Mouse (Mus musculus) induced T-regulatory cell, adult 2 months (primary cell): ENCODE measurements at regions not wholly inside any gene's neighbourhood (a gene's known extent, or its start where the extent isn't known, plus 50 kb on each side); places are given as distances from the start of the nearest gene placed in this dataset.

Source experiments
- DNase-seq: peaks from one replicate; pipeline ENCODE4 v3.0.0-alpha.2; 2012; ENCODE audit warnings: low read depth

GRCm38 (mm10) chr3:130978986-130979642 lies 131.2 kb upstream of the Lef1 start:
- peak; percentile 71 for DNase-seq

DNA sequence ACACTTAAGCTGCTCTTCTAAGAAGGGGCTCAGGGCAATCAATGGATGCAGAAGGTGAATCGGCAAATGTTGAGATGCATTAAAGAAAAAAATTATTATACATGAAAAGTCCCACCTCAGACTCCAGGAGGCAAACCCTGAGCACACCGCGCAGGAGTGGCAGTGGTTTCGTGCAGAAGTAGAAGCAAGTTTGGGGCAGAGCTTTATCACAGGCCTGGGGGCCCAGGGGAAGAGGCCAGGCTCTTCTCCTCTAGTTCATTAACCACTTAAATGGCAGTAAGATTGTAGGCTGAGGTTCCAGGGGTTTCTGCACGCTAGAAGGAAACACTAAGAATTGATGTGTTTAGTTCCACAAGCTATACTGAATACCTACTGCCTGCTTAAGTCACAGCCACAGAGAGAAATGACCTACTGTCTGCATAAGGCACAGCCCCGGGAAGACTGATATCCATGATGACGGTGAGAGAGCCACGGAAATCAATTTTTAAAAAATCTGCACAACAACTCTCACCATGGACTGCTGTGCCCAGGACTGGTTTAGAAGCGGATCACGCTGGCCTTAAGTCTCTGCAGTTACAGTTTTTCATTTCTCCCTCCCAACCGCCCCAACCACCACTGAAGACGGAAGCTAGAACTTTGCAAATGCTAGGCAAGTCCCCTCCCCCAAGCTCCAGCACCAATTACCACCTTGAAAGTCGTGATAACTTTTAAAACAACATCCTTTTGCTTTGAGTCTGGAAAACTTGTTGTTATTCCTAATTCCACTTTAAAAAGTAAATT lies 132.2 kb upstream of the Lef1 start:
- DNase-seq: peak; percentile 76

DNA sequence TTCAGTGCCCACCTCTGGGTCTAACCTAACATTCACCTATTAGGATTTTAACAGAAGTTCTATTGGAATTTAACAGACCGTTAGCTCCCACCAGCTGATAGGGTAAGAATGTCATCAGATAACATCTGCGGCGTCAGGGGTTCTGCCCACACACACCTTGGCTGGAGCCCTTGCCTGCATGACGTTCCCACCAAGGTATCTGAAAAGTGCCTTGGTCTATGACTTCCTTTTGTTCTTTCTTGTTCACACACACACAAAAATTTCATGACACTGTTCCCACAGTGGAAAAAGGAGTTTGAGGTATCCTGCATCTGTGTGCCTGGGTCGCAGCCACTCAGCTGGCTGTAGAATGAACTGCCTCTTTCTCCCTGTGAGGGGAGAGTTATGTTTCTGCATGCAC lies 134.1 kb upstream of the Lef1 start:
- peak; percentile 69 for DNase-seq

GRCm38 (mm10) chr3:130975291-130975690 lies 135.0 kb upstream of the Lef1 start:
- no peak for DNase-seq

DNA sequence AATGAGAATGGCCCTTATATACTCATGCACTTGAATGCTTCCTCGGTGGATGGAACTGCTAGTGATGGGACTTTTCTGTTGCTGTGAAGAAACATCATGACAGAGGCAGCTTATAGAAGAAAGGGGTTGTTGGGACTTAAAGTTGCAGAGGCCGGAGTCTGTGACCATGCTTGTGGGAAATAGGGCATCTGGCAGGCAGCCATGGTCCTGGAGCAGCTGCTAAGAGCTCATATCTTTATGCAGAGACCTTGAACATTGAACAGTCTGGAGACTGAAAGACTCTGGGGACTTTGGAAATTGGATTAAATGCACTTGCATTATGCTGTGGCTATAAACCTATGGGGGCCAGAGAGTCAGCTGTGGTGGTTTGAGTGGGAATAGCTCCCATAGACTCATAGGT lies 138.1 kb upstream of the Lef1 start:
- no peak for DNase-seq

DNA sequence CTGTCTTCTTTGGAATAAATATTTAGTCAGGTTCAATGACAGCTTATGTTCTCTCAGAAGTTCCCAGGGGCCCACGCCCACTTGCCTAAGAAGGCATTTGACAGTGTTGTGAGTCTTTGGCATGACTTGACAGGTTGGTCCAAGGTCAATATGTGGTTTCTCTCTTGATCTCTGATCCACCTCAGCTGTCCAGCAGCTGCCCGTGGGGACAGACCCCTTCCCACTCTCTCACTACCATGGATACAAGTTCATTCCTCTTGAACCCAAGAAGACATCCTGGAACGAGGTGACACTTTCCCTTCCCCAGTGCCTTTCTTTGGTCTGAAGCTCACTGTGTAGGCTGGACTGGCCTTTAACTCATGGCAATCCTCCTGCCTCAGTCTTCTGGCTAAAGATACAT lies 145.0 kb upstream of the Lef1 start:
- DNase-seq: no peak

- DNase-seq: no peak
Observed at GRCm38 (mm10) chr3:130964088-130964487, 146.2 kb upstream of the Lef1 start.

DNA sequence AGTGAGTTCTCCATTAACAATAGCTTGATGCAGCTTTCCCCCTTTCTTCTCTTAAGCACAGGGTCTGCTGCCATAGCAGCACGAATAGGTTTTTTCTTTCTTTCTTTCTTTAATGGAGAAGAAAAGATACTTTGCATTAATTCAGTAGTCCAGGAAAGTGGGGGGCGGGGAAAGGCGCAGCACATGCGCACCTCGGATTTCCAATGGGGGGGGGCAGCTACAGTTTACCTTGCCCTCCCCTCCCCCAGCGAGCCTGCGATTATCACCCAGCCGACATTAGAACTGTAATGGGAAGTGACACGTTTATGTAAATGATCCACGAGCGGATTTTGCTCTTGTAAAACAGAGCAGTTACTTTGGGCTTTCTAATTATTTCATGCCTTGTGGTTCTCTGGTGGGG lies 146.6 kb upstream of the Lef1 start:
- no peak for DNase-seq

DNA sequence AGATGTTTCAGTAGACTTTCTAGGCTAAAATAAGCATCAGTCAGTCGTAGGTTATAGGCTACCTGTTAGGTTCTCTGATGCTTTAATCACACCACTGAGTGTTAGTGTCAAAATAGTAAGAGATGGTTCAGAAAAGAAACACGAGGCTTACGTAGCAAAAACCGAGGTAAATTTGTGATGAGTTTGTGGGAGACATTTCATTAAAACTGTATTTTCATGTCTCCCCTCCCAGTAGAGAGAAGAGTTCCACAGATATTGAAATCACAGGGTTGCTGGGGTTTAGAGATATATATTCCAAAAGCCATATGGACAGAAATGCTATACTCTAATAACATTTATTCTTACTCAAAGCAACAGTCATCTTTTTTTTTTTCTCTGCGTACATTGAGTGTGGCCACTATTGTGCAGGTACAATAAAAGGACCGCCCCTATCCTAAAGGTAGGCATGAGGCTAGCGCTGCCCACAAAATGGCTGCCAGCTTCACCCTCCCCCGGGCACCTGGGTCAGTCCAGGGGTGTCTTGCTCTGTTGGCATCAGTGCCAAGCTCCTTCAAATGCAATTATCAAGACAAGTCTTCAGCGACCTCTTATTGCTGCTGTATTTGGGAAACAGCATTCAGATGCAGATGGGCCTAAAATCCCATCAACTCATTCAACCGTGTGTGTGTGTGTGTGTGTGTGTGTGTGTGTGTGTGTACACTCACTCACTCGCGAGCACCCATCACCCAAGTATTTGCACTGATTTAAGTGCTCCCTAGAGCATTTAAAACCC lies 147.4 kb upstream of the Lef1 start:
- DNase-seq: no peak

DNA sequence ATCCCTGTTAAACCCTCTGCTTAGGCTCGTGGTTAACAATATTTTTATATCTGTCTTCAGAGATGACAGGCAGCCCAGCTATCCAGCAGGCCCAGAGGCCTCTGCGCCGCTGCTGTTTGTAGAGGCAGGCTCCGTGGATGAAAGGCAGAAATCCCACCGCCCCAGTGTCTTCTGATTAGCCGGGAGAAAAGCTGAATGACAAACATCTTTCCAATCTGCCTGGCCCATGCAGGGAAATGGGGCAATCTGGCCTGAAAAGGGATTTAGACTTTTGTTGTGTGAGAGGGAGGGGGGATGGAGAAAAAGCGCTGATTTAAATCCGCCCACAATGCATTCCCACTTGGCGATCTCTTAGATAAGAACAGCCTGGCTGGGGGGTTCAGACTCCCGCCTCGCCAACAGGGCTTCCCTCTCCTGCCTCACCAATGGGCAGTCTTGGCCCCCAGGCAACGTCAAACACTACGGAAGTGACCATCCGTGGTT lies 148.1 kb upstream of the Lef1 start:
- no peak for DNase-seq

DNA sequence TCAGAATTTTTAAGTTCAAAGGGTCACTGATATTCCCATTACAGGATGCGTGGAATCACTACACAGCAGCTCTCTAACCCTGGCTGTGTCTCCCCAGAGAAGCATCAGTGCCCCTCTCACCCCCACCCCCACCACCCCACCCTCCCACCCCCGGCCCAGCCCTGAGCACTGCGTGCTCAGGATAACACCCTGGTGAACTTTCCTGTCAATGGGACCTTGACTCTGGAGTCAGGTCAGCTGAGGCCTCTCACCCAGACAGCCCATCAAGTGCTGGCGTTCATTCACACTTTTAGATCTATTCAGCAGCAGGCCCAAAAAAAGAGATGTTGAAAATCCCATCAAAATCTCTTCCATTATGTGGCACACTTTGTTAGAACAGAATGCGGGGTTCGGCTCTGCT lies 148.6 kb upstream of the Lef1 start:
- DNase-seq: no peak

DNA sequence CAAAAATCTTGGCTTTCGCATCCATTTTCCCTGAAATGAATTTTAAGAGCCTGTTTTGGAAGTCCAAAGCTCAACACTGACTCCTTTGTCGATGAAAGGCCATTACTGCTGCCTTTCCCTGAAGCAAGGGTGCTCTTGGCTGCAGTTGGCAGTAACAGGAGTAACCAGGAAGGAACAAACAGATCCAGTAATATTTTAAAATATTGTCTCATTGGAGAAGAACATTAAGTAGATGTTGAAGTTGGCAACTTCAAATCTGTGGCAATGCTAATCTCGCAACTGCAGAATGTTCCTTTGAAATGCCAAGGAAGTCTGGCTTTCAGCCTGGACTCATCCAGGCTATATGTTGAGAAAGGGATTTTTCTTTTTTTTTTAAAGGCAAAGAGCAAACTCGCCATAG lies 154.3 kb upstream of the Lef1 start:
- no peak for DNase-seq

DNA sequence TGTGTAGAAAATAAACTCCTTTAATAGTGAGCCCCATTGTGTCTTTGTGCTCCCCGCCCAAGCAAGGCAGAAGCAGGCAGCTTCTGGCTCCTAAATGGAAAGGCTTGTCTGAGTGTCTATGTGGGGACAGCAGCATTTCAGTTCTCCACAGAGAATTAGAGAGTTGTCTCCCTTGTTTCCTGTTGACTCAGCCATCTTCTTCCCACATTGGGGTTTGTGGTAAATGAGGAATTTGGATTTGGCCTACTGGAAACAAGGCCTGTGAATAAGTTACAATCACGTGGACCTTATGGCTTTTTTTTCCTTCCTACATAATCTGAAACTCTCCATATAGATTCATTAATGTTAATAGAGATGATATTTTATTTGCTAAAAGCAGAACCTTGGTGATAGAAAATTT lies 158.9 kb upstream of the Lef1 start:
- DNase-seq: no peak

DNA sequence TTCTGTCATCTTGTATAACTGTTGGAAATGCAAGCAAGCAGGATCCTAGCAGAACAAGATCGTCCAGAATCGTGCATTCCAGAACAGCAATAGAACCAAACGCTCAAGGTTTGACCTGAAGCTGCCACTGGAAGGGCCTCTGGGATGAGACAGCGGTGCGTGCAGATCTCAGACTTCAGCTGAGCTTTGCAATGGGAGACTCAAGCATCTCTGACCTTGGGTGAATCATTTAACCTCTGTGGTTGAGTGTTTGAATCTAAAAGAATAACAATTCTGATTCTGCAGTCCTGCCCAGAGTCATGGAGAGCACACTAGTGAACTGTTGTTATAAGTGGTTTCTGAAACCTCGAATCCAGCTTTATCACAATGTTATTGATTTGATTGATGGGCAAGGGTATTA lies 159.4 kb upstream of the Lef1 start:
- no peak for DNase-seq

- no peak for DNase-seq
Observed at GRCm38 (mm10) chr3:130947880-130948279, 162.4 kb upstream of the Lef1 start.

DNA sequence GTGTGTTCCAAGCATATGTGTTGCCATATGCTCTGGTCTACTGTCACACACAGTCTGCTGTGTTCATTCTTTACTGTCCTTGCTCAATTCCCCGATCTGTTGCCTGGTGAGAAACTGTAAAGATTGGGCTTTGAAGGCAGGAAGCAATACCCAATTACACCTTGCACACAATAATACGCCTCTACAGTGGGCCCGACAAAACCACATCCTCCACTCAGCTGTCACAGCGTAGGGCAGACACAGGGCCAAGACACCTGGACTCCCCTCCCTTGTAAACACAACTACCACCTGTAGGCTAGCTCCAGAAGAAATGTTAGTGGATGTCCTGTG lies 163.0 kb upstream of the Lef1 start:
- peak; percentile 86 for DNase-seq

DNA sequence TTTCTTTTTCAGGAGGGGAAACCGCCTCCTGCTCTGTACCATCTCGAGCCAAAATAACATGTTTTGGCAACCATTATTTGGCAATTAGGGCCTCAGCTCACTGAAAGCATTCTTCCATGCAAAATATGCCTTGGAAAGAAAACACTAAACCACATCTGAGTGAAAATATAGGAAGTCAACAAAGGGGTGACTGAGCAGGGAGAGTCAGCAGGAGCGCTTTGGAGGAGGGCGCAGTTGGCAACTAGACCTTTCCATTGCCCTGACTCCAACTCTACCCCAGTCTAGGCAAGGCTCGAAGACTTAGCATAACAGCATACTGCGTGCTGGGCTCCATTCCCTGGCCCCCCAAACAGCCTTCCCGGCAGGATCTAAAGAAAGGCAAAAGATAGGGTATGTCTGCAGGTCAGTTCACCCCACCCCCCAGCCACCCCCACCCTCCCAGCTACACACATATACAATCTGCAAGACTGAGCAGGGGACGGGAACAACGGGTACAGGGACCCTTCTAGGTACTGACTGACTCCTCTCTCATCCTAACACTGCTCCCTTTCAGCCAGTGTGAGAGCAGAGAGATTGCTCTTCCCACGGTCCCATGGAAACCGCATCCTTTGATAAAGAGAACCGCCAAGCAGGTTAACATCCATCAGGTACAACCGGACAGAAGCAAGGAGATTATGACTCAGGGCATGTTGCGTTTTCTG lies 163.5 kb upstream of the Lef1 start:
- DNase-seq: peak; percentile 56

DNA sequence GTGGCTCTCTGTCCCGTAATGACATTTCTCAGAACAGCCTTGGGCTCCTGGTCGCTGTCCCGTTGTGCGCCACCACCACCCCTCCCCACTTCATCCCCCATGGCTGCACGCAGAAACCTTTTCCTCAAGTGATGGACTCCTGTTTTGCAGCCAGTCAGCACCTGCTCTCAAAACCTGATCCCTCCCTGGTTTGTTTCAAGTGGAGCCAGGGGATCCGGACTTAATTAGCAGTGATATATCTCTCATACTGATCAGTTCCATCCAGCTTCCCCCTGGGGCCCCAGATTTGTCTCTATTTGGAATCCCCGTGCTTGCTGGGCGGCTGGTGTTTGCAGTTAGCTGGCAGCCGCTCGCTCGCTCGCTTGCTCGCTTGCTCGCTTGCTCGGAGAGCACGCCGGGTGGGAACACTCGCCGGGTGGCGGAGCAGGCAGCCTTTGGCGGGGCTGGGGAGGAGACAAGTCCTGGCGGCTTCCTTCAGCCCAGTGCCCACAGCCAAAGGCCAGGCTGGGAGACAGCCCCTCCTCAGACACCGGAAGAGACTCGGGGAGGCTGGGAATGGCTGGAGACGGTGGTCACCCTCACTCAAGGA lies 164.3 kb upstream of the Lef1 start:
- peak; percentile 68 for DNase-seq

DNA sequence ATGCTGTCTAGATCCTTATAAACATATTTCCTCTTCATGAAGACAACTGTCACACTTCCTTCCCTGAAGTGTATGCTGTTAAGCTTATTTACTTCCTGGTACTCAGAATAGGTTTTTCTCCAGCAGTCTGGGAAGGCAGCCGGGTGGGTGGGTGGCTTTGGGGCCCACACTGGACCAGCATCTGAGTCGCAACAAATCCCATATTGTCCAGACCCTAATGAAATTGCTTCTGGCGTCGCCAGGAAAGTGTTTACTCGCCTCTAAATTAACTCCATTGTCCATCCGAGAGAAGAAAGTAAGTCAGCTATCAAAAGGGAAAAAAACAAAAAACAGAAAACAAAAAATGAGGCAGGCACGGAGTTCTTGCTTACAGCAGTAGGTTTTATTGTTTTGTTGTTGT lies 164.9 kb upstream of the Lef1 start:
- no peak for DNase-seq

GRCm38 (mm10) chr3:130944241-130944640 lies 166.0 kb upstream of the Lef1 start:
- no peak for DNase-seq

- no peak for DNase-seq
Observed at GRCm38 (mm10) chr3:130942947-130943630, 167.2 kb upstream of the Lef1 start.
